18 mouse cellular contexts compared by ENCODE assay signal in the genomic region with DNA sequence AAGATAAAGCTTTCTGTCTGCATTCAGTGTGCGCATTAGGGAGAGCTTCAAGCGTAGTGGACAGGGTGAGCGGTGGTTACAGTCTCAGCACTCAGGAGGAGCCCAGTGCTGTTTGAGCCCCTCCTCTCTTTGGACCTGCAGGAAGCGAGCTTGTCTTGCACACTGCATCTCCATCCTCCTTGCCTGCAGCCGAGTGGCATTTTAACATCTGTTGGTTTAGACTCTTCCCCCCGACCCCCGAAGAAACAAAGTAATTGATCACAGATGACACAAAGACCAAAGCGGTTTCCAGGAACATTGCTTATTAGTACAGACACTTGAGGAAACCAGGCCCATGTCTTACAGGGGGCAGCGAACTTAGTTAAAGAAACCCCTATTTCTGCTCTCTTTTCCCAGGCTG.
A peak's percentile ranks its signal among the peaks of the same experiment; 100 is the strongest.
DNase-seq lines count a peak whose midpoint lies in the region; ATAC-seq lines count a peak whose summit lies in the region.
"Had no signal": no experiment of that assay in that cellular context is flagged by ENCODE, and none has a peak within 500 bp of the region (broad histone marks: within the 10 kb centered on the region; RNA-seq: fewer than 3 reads in every experiment).

No protein-coding gene starts in this region.

- H3K4me2 ChIP-seq in neural tube, embryonic 15.5 days, result no peak overlapping the region
- H3K4me2 ChIP-seq in forebrain, embryonic 12.5 days, result no peak overlapping the region
- H3K4me2 ChIP-seq: liver, embryonic 15.5 days; neural tube, embryonic 12.5 days had no signal

- H3K36me3 ChIP-seq in neural tube, embryonic 15.5 days, result no peaks in the 10 kb centered on the region
- H3K36me3 ChIP-seq in limb, embryonic 10.5 days, result no peaks in the 10 kb centered on the region
- H3K36me3 ChIP-seq in forebrain, embryonic 12.5 days (replicated peaks), result no peaks in the 10 kb centered on the region
- H3K36me3 ChIP-seq: liver, embryonic 15.5 days; neural tube, embryonic 12.5 days had no signal

- H3K9me3 ChIP-seq in neural tube, embryonic 15.5 days (replicated peaks), result no peaks in the 10 kb centered on the region
- no peaks in the 10 kb centered on the region for H3K9me3 ChIP-seq in limb, embryonic 10.5 days (replicated peaks)
- no peaks in the 10 kb centered on the region for H3K9me3 ChIP-seq in forebrain, embryonic 12.5 days
- H3K9me3 ChIP-seq: liver, embryonic 15.5 days; neural tube, embryonic 12.5 days had no signal

- intact Hi-C loops in heart, postnatal 14 days (cut with DNase I), result no loop called here

- H3K4me1 ChIP-seq in neural tube, embryonic 15.5 days, result 0 out of 2 replicates have a peak, but pooled peaks cover 3% of the 10 kb centered on the region
- H3K4me1 ChIP-seq in limb, embryonic 10.5 days, result peaks cover 21% of the 10 kb centered on the region
- H3K4me1 ChIP-seq in forebrain, embryonic 12.5 days, result no peaks in the 10 kb centered on the region
- H3K4me1 ChIP-seq: liver, embryonic 15.5 days; neural tube, embryonic 12.5 days had no signal

- 65% methylated on average over 9 of the region's 9 CpGs for WGBS in neural tube, embryonic 15.5 days
- WGBS in limb, embryonic 10.5 days, result 23% methylated on average over 9 of the region's 9 CpGs
- WGBS in forebrain, embryonic 12.5 days, result 80% methylated on average over 9 of the region's 9 CpGs

- no peak overlapping the region for H3K4me3 ChIP-seq in neural tube, embryonic 15.5 days (replicated peaks)
- H3K4me3 ChIP-seq in limb, embryonic 10.5 days, result 0 out of 2 replicates have a peak overlapping the region, but pooled peaks have one; percentile 0
- no peak overlapping the region for H3K4me3 ChIP-seq in forebrain, embryonic 12.5 days (replicated peaks)
- H3K4me3 ChIP-seq: liver, embryonic 15.5 days; neural tube, embryonic 12.5 days had no signal

- no peak overlapping the region for H3K27ac ChIP-seq in neural tube, embryonic 15.5 days (replicated peaks)
- H3K27ac ChIP-seq in limb, embryonic 10.5 days, result peak overlapping the region; percentile 57
- no peak overlapping the region for H3K27ac ChIP-seq in forebrain, embryonic 12.5 days
- H3K27ac ChIP-seq: liver, embryonic 15.5 days; neural tube, embryonic 12.5 days had no signal

- no peak for ATAC-seq in neural tube, embryonic 15.5 days (ENCODE audit: low FRiP score)
- ATAC-seq in forebrain, embryonic 12.5 days (ENCODE audit: low FRiP score), result no peak
- ATAC-seq: forebrain, embryonic 14.5 days; intestine, embryonic 16.5 days had no signal

- H3K27me3 ChIP-seq in neural tube, embryonic 15.5 days (replicated peaks), result no peaks in the 10 kb centered on the region
- H3K27me3 ChIP-seq in limb, embryonic 10.5 days (ENCODE audit: low read depth, poor library complexity, severe bottlenecking), result no peaks in the 10 kb centered on the region
- H3K27me3 ChIP-seq in forebrain, embryonic 12.5 days, result no peaks in the 10 kb centered on the region
- H3K27me3 ChIP-seq: liver, embryonic 15.5 days; neural tube, embryonic 12.5 days had no signal

- DNase-seq in heart, adult 11 months, result peak; percentile 89
- no peak for DNase-seq in heart, postnatal 14 days
- DNase-seq in neural tube, embryonic 10.5 days (ENCODE audit: extremely low spot score, low spot score), result peak; percentile 31
- DNase-seq in limb, embryonic 10.5 days (ENCODE audit: low spot score), result peak; percentile 44
- DNase-seq in cerebellum, postnatal 14 days, result no peak
- no peak for DNase-seq in ovary, postnatal 10 days (ENCODE audit: low spot score)
- DNase-seq: adrenal gland, adult 8-10 months; cerebellum, postnatal 36 days; gastrocnemius, postnatal 10 days; kidney, postnatal 25 days; right cerebral cortex, postnatal 14 days; thymus, adult 2 months had no signal

- H3K9ac ChIP-seq in neural tube, embryonic 15.5 days (replicated peaks), result no peak overlapping the region
- no peak overlapping the region for H3K9ac ChIP-seq in forebrain, embryonic 12.5 days
- H3K9ac ChIP-seq: liver, embryonic 15.5 days; neural tube, embryonic 12.5 days had no signal

Comparison
In these comparisons a context has a peak if more than half of its experiments do, and no peak if none do; other contexts are left out.
1. DNase-seq: peak in heart, adult 11 months (single experiment), neural tube, embryonic 10.5 days (single experiment) and limb, embryonic 10.5 days (single experiment); none in heart, postnatal 14 days (0 of 2), cerebellum, postnatal 14 days (0 of 2) and ovary, postnatal 10 days (single experiment).